Comparison of ENCODE assay signal across 38 mouse cellular contexts in genomic region chr19:43754872-43755271, GRCm38 (mm10). TPM values are rescaled to one million over a fixed set of nuclear protein-coding genes. Genes with fewer than 3 reads are reported as not detected.
"Had no signal": no experiment of that assay in that cellular context is flagged by ENCODE, and none has a peak within 500 bp of the region (broad histone marks: within the 10 kb centered on the region; RNA-seq: fewer than 3 reads in every experiment).

No protein-coding gene starts in this region.

- H3K9ac ChIP-seq: heart, embryonic 12.5 days; heart, embryonic 13.5 days; heart, embryonic 15.5 days; hindbrain, embryonic 12.5 days; hindbrain, embryonic 13.5 days; hindbrain, embryonic 14.5 days; hindbrain, embryonic 15.5 days; intestine, embryonic 15.5 days; kidney, embryonic 15.5 days had no signal

- H3K4me2 ChIP-seq: heart, embryonic 11.5 days; heart, embryonic 12.5 days; heart, embryonic 13.5 days; heart, embryonic 15.5 days; hindbrain, embryonic 12.5 days; hindbrain, embryonic 13.5 days; hindbrain, embryonic 14.5 days; hindbrain, embryonic 15.5 days; kidney, embryonic 15.5 days had no signal

- H3K9me3 ChIP-seq: heart, embryonic 10.5 days; heart, embryonic 12.5 days; heart, embryonic 13.5 days; heart, embryonic 15.5 days; hindbrain, embryonic 10.5 days; hindbrain, embryonic 12.5 days; hindbrain, embryonic 13.5 days; hindbrain, embryonic 15.5 days; intestine, embryonic 15.5 days; kidney, embryonic 15.5 days had no signal

- ATAC-seq: hindbrain, embryonic 16.5 days; hindbrain, postnatal 0 days; inflammation-experienced regulatory T-cells, adult 6 months; intestine, embryonic 15.5 days; intestine, postnatal 0 days had no signal

- H3K4me1 ChIP-seq: intestine, embryonic 15.5 days had no signal

- DNase-seq: heart, postnatal 10 days; heart, postnatal 14 days; heart, postnatal 36 days; heart, postnatal 4 days; kidney, adult 11 months; kidney, adult 18-20 months; kidney, adult 2 months; kidney, adult 8-10 months; kidney, adult 9 months; kidney, postnatal 10 days; kidney, postnatal 14 days; kidney, postnatal 25 days; kidney, postnatal 36 days; kidney, postnatal 4 days; layer of hippocampus, adult 9-11 months; layer of hippocampus, postnatal 36 days had no signal

- H3K27ac ChIP-seq: heart, embryonic 10.5 days; heart, embryonic 13.5 days; heart, embryonic 15.5 days; hindbrain, embryonic 10.5 days; hindbrain, embryonic 12.5 days; hindbrain, embryonic 13.5 days; hindbrain, embryonic 14.5 days; hindbrain, embryonic 15.5 days; hindbrain, postnatal 0 days; intestine, embryonic 15.5 days; kidney, embryonic 15.5 days; kidney, postnatal 0 days; layer of hippocampus, adult 2 months; left cerebral cortex, adult 2 months had no signal

- H3K4me3 ChIP-seq: heart, embryonic 10.5 days; heart, embryonic 12.5 days; heart, embryonic 13.5 days; heart, embryonic 15.5 days; hindbrain, embryonic 10.5 days; hindbrain, embryonic 12.5 days; hindbrain, embryonic 13.5 days; hindbrain, embryonic 15.5 days; intestine, embryonic 15.5 days; kidney, embryonic 15.5 days; layer of hippocampus, adult 2 months; left cerebral cortex, adult 2 months had no signal

- H3K27me3 ChIP-seq: heart, embryonic 12.5 days; heart, embryonic 13.5 days; heart, embryonic 15.5 days; hindbrain, embryonic 12.5 days; hindbrain, embryonic 13.5 days; hindbrain, embryonic 15.5 days; intestine, embryonic 15.5 days; kidney, embryonic 15.5 days had no signal

- H3K36me3 ChIP-seq: hindbrain, embryonic 12.5 days; intestine, embryonic 15.5 days had no signal

RNA-seq across cellular contexts. Expression of gene Abcc2, which starts 27.1 kb away (rescaled TPM):
- total RNA-seq: heart, postnatal 10 days; heart, postnatal 14 days; heart, postnatal 25 days; heart, postnatal 36 days; heart, postnatal 4 days; hematopoietic stem cell, adult 5-6 weeks; layer of hippocampus, adult 2 months; layer of hippocampus, postnatal 36 days had no signal
- polyA plus RNA-seq: heart, embryonic 13.5 days; heart, postnatal 0 days; hindbrain, embryonic 10.5 days; hindbrain, embryonic 12.5 days; inflammation-experienced regulatory T-cells, adult 6 months had no signal
